Mouse (Mus musculus): ENCODE data around the gene Dock9. TPM values are rescaled to one million over a fixed set of nuclear protein-coding genes. Genes with fewer than 3 reads are reported as not detected.

Gene Dock9
- polyA plus RNA-seq, 1 experiment: 36.0 TPM

DNA sequence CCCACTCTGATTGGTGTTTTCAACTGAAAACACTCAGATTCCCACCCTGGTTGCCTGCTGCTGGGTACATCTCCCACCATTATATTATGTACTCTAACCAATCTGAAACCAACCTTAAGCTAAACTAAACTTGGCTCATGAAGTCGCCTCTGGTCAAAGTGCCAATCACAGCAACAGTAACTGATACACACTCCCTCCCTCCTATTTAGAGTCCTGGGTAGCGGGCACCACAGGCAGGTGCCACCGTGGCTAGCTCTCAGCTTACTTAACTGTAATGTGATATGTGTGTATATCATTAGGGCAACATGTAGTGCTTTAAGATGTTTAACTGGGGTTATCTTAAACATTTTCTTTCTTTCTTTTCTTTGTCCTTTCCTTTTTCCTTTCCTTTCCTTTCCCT lies 177.1 kb downstream of the Dock9 start:
- no peak for DNase-seq (ENCODE audit: low read depth)

DNA sequence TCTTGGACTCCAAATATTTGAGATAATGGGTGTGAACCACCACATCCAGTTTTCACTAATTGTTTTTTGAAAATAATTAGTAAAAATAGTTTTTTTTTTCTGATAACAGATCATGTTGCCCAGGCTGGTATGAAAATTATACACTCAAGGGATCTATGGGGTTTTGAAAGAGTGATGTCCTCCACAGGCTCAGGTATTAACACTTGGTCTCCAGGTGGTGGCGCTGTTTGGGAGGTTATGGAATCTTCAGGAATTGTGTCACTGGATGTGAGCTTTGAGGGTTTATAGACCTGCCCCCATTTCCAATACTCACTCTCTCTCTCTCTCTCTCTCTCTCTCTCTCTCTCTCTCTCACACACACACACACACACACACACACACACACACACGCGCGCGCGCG lies 177.5 kb downstream of the Dock9 start:
- no peak for DNase-seq (ENCODE audit: low read depth)

DNA sequence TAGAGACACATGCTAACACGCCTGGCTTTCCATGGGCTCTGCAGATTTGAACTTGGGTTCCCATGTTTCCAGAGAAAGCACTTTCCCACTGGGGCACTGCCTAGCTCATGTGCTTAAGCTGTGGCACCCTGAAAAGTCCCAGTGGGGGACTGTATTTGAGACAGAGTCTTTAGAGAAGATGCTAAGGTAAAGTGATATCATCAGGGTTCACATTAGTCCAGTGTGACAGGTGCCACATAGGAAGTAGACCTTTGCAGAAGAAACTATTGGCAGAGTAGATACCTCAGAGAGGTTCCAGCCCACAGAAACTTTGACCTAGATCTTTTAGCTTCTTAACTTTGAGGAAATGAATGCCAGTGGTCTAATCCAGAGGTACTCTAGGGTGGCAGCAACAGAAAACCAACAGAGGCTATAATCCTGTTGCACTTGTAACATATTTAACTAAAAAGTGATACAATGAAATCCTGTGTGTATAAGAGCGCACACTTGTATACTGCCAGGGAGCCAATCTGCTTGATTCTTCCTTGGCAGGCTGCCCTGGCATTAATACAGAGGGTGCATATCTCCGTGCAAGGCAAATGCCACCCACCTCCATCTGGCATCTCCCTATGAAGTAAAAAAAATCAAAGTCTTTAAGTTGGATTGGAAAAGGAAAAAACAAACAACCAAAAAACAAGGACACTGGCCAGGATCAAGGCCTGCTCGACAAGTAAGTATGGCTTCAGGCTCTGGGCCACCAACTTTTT lies 179.8 kb downstream of the Dock9 start:
- no peak for DNase-seq (ENCODE audit: low read depth)

DNA sequence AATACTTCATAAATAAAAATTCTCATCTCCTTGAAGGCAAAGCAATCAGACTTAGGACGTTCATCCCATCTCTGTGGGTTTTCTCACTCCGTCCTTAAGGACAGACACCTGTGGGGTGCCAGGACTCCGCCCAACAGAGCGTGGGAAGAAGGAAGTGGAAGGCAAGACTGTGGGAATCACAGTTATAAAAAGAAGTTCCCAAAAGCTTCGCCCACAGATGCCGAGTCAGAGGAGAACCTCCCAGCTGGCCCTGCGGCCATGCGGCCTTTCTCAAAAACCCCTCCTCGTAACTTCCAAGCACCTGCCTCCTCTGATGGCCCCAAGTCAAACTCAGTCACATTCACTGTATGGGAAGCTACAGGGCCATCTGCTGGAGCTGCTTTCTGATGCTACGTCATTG lies 182.2 kb downstream of the Dock9 start:
- peak; percentile 42 for DNase-seq (ENCODE audit: low read depth)

DNA sequence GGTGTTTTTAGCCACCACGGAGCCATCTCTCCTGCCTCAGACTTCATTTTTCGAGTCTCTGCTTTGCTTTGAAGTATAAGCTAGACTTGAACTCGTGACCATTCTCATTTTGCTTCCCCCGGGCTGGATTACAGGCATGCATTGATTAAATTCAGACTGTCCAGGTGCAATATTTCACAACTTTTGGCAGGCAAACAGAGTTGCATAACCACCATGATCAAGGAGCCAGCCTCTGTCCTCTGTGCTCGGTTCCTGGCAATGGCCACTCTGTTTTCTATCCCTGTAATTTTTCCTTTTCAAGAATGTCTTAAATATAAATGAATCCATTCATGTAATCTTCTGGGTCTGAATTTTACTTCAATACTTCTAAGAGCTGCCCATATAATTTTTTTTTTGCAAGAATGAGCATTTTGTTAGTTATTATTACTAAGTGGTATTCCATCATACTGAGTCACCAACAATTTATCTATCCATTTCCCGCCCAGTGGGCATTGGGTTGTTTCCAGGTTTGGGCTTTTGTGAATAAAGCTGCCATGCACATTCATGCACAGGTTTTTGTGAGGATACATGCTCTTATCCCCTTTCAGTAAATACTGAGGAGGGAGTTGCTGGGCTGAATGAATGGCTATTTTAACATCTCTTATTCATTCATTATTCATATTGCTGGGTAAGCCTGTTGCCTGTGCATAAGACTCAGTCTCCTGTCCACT lies 183.0 kb downstream of the Dock9 start:
- peak; percentile 64 for DNase-seq (ENCODE audit: low read depth)

DNA sequence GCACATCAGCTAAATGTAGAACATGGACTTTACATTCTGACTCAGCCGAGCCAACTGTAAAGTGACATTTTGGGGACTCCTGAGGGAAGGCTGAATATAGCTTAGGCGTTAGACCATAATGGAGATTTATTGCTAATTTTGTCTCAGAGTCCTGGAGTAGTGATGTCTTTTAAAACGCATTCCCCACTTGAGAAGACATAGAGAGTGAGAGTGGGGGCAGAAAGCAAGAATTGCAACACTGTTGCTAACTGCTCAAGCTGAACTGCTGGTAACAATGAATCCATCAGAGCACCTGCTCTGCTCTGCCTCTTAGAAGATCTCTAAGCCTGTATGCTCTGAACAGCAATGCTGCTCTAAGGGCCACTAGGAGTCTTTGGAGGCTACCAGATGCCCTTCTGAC lies 184.1 kb downstream of the Dock9 start:
- DNase-seq (ENCODE audit: low read depth): no peak

DNA sequence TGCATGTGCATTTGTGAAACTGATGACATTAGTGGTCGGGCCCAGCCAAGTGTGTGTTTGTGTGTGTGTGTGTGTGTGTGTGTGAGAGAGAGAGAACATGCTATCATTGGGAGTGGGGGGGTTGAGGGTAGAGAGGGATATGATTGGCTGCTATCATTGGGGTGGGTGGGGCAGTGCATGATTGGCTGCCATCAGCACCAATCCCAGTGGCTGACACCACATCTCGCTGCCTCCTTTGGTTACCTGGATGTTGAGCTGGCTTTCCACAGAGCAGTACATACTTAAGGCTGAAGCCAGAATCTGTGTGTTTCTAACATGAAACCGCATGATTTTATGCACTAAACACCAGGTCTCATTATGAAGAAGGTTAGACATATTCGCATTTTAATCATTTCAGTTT lies 184.7 kb downstream of the Dock9 start:
- DNase-seq (ENCODE audit: low read depth): no peak

DNA sequence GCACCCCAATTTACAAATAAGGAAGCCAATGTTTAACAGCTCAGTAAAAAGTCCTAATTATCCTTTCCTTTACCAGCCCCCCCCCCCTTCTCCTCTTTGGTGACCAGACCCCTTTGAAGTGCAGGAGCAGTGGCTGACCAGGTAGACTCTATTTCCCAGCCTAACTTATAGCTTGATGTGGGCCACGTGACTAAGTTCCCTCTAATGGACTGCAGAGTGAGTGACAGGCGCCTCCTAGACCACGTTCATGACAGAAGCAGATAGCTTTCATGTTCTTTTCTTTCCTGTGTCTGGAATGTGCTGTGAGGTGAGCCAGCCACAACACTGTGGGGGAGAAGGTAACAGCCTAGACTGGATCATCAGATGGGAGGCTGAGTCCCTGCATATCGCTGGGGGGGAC lies 186.1 kb downstream of the Dock9 start:
- no peak for DNase-seq (ENCODE audit: low read depth)

DNA sequence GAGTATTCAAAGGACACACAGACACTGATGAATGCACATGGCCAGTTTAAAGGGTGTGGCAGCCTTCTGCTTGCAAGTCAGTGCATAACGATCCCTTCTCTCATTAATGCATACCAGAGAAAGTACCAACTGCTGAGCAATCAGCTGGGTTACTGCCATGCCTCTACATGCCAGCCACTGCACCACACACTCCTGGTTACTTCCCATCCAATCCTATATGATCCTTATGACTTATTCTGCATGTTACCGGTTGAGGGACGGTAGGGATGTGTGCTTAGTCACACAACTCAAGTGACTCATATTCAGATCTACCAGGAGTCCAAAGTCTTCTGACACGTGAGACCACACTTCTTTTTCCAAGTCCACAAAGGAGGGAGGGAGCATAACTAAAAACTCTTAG lies 186.5 kb downstream of the Dock9 start:
- no peak for DNase-seq (ENCODE audit: low read depth)

DNA sequence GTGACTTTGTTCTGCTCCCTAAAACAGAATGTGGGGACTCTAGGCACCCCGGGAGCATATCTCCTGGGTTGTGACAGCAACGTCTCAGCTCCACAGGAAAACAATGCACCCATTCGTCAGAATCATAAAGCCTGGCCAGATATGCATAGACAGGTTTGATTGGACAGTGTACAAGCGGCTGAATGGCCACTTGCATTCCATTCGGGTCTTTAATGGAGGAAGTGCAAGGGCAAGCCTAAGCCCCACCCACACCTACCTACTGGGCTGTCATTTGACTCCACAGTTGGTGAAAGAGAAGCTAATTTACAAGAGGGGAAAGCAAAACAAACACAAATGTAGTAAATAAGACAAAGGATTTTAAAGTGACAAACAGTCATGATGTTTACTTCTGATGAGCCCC lies 189.1 kb downstream of the Dock9 start:
- DNase-seq (ENCODE audit: low read depth): no peak

DNA sequence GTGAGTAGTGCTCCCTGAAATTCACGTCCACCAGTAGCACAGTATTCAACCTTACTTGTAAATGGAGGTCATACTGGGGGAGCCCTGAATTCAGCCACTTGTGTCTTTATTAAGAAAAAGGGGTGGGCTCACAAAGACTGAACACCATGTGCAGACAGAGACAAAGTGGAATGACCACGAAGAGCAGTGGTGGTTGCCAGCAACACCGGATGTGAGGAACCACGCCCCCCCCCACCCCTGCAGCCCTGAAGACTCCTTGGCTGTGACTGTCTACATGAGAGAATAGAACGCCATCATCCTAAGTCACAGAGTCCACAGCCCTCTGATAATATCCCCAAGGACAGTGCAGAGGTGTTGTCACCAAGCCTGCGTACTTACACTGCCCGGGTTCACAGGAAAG lies 191.2 kb downstream of the Dock9 start:
- no peak for DNase-seq (ENCODE audit: low read depth)

DNA sequence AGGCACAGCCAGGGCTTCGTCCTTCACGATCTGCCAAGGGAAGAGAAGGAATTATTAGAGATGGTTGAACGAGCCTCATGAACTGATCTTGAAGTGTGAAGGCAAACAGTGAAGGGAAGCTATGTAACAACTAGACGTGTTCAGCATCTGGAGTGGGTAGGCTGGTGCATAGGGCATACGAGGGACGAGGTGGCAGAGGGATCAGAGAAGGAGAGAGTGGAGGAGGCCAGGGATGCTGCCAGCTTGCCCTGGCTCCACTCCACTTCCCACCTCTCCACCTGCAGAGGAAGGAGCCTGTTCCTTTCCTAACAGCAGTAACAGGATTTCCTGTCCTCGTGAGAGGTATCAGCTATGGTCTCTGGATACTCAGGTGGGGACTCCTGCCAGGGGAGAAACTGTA lies 192.4 kb downstream of the Dock9 start:
- DNase-seq (ENCODE audit: low read depth): no peak

DNA sequence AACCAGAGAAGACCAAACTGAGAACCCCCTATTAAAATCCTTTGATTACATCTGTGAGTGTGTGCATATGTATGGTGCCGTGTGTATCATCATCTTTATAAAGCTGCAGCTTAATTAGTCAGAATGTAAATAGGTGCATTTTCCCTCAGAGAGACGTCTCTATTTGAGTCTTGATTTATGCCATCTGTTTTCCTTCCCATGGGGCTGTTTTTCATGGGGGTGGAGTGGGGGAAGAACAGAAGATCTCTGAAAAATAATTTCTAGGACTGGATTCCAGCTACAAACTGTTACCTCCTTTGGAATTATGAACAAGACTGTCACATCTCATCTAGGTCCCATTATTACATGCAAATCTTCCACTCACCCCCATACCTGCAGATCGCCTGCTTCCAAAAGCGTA lies 193.1 kb downstream of the Dock9 start:
- no peak for DNase-seq (ENCODE audit: low read depth)

DNA sequence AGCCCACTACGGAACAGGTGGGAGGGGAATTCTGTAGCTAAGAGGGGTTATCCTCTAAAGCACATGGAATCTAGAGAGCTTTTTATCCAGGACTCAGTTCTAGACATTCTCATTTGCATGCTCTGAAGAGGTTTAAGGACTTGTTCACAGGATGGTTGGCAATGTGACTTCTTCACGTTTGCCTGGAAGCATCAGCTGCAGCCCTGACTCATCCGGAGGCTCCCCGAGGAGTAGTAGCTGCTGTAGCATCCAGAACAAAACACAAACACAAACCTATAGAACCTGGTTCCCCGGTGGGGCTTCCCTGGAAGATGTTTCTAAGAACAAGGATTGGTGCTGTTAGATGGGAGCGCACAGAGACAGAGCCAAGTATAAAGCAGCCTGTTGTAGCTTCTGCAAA lies 195.0 kb downstream of the Dock9 start:
- no peak for DNase-seq (ENCODE audit: low read depth)

DNA sequence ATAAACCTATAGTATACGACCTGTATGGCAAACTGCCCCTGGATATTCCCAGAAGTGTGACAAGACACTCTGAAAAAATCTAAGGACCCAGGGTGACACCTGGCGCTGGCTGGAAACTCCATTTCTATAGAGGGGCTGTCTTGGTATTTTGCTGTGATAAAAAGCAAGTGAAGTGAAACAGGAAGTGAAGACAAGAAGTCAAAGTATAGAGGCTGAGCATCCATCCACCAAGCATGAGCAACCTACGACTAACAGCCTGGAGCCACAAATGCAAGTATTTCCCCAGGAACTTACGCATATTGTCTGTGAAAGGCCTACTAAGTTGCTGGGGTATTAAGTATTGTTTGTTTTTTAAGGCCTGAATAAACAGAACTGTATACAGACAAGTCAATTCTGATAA lies 197.1 kb downstream of the Dock9 start:
- no peak for DNase-seq (ENCODE audit: low read depth)

DNA sequence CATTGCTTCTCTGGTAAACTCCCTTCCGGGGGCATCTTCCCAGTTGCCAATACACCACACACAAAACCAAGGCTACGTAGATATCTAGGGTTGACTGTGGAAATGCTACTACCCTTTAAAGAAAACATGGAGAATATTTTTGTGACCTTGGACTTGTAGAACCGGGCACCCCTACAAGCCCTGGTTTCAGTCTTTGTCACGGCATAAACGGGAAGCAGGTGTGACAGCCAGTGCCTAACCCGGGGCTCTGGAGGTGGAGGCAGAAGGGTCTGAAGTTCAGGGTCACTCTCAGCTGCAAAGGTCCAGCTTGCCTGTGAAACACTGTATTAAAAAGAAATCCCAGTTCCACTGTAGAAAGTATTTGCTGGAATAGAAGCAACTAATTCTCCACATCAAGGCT lies 200.6 kb downstream of the Dock9 start:
- DNase-seq (ENCODE audit: low read depth): no peak

DNA sequence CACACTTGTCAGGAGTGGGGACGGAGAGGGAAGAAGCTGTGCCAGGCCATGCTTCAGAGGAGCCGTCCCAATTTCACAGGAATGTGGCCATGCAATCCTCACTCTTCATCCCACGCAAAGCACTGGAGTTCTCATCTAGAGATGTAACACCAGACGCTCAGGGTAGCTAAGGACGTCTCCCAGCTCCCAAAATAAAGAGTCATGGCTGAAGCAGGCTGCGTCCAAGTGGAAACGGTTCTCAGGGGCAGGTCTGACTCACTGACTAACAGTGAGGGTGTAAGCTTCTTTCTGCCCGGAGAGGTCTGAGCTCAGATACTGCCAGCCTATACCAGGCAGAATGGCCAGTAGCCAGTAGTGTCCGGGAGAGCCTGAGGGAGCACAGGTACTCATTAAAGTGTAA lies 201.0 kb downstream of the Dock9 start:
- DNase-seq (ENCODE audit: low read depth): no peak

DNA sequence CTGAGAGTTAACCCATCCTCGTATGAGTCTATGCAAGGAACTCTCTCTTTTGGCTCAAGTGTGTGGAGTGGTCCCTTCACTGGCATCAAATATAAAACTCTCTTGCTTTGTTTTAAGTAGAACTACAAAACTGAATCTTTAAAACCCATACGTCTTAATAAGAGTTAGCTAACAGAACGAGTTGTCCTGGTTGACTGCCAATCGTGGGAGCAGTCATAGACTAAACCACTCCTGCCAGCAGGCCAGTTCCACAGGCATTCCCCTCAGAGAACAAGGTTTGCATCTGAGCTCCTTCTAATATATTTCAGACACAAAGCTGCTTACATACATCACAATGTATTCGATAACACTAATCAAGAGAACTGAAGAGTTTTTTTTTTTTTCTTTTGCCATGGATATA lies 203.0 kb downstream of the Dock9 start:
- DNase-seq (ENCODE audit: low read depth): no peak

DNA sequence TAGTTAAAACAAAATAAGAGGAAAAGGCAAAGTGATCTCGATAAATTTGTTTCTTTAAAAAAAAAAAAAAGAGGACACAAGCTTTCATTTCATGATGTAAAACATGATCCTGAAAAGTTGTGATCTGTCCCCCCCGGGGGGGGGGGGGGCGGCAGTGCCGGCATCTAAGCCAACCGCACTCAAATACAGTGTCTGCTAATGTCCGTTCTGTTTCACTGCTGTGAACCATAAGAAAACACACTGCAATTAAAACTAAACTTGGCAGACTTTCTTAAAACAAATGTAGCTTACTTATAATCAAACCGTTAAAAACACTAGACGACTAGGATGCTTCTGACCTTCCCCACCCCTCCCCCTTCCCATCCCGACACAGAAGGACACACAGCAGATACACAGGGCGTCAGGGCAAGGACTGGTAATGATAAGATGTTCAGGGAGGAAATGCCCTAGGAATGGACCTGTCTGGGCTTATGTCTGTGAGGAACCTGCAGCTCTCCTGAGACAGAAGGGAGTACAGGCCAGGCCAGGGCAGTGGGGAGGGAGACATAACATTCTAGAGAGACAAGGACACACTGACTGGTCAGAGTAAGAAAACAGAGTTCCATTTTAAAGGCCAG lies 204.2 kb downstream of the Dock9 start:
- no peak for DNase-seq (ENCODE audit: low read depth)

DNA sequence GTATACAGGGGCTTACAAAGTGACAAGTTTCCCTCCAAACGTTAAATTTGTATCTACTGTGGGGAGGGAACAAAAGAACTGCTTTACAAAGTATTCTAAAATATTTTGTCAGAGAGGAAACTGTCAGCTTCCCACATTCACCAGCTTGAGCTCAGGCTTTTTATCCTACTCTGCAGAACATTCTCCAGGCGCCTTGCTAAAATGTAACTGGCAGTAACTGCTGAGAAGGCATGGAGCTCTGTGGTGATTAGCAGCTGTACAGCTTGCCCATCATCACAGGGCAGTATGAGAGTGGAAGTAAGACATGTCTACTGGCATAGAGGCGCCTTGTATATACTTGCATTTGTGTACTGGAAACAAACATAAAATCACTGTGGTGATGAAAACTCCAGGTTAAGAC lies 204.7 kb downstream of the Dock9 start:
- no peak for DNase-seq (ENCODE audit: low read depth)

DNA sequence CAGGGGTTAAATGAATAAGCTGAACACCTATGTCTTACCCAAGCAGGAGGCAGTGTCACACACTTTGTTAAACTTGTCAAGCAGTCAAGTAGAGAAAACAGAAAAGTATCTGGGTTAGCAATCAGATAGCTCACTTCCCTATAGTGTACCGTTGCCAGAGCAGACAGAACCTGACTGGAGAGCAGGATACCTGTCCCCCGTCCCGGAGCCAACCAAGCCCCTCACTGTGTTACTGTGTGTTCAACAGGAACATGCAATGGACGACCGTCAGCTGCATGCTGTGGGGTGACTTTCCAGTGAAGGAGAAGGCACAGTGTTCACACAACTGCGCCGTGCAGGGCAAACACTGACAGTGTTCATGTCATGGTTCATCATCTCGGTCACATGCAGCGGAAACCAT lies 205.3 kb downstream of the Dock9 start:
- no peak for DNase-seq (ENCODE audit: low read depth)

DNA sequence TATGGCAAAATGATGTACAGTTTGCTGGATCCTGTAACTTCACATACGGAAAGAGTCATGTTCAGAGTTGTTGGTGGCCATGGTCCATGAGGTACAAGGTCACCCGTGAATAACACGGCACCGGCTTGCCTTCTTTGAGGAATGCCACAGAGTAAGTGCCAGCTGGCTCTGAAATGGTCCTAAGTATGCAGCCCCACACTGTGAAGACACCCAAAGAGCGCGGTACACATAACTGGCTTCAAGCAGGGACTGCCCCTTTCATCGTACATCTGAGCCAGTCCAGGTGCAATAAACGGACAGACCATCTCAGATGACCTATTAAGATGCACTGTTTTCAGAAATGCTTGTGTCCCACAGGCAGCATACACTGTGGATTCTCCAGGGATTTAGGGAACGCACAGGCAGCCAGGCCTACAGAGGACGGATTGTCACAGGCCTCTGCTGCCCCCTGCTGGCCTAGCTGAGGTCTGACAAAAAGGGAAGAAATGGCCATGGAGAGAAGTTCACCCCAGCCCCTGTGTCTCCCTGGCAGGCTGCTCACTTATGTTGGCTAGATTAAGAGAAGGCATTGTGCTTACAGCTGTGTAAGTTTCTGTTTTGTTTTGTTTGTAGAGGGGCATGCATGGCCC lies 208.4 kb downstream of the Dock9 start:
- no peak for DNase-seq (ENCODE audit: low read depth)

DNA sequence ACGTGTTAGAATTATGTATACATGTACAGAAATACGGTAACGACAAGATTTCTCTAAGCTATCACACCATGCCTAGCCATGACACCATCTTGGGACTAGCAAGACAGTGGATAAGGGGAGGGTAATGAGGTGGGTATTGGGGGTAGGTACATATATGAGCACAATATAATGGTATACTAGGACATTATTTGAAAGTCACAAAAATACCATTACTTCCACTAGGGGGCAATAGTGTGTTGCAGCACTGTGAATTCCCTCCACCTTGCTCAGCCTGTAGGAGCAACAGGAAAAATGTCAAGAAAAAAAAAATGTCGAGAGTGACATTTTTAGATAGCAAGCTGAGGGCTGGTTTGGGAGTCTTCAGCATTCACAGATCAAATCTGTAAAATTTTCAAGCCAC lies 209.2 kb downstream of the Dock9 start:
- no peak for DNase-seq (ENCODE audit: low read depth)

Measured in gonadal fat pad, adult 2 months (tissue).